Mouse (Mus musculus): ENCODE results near the gene D13Ertd608e. TPM values are rescaled to one million over a fixed set of nuclear protein-coding genes. Genes with fewer than 3 reads are reported as not detected.

D13Ertd608e gene
- total RNA-seq, 2 experiments from 2014 or later: not detected

Other genes with a start within 250 kb of the D13Ertd608e start
- 1 to 10 TPM; 1.1 to 1.2 TPM for gene Ccl28, start 212.2 kb upstream of the D13Ertd608e start, total RNA-seq (2021)
- gene Hmgcs1, start 145.6 kb upstream of the D13Ertd608e start, total RNA-seq (2021): 100 to 1,000 TPM; 192 to 194 TPM
- gene Nim1k, start 80.1 kb upstream of the D13Ertd608e start, total RNA-seq (2021): 10 to 100 TPM; 12.3 to 13.8 TPM
- gene Zfp131, start 45.1 kb upstream of the D13Ertd608e start, total RNA-seq (2021): 10 to 100 TPM; 42.3 to 42.8 TPM
- gene AF067063, start 5.8 kb upstream of the D13Ertd608e start, total RNA-seq (2021): not detected
- not detected for gene Tcstv1, start 58.8 kb downstream of the D13Ertd608e start, total RNA-seq (2021)
- not detected for gene Gm21761, start 93.3 kb downstream of the D13Ertd608e start, total RNA-seq (2021)
- gene B020031M17Rik, start 114.8 kb downstream of the D13Ertd608e start, total RNA-seq (2021): not detected
- not detected for gene Gm36079, start 191.0 kb downstream of the D13Ertd608e start, total RNA-seq (2021)
- gene Gm21188, start 216.2 kb downstream of the D13Ertd608e start, total RNA-seq (2021): under 1 TPM in 1 of 2 experiments, not detected in 1; 0.40 TPM

Measured in layer of hippocampus, adult 18-20 months (tissue).